31 mouse cellular contexts compared by ENCODE assay signal in the genomic region with DNA sequence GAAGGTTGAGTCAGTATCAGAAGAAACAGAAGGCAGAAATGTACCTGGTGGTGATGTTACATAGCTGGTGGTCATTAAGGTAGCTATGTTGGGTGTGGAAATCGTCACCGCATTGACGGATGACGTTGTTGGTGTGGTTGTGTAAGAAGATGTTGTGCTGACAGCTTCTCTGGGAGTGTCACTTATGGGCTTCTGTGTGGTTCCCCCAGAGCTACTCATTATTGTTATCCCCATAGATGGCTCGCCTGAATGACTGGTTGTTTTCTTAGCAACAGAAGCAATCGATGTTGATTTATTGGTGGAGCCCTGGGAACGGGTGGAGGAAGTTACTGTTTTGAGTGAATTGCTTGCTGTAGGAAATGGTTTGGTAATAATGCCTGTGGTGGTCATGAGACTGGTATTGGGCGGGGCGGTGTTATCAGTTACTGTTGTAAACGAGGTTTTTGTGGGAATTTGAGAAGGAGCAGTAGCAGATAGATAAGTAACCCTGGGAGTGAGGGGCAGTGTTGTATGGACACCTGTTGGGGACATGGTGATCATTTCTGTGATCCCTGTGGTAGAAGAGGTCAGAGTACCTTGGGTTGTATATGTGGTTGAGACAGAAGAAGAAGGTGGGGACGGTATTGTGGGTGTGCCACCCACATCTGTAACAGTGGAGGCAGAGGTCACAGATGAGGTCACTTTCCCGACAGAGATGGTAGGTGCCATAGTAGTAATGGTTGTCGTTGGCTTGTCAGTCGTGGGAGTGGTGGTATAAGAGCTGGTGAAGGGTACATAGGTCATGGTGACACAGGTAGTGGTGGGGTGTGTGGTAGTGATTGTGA. TPM values are rescaled to one million over a fixed set of nuclear protein-coding genes. Genes with fewer than 3 reads are reported as not detected.
DNase-seq lines count a peak whose midpoint lies in the region; ATAC-seq and TF ChIP-seq lines count a peak whose summit lies in the region.
"Had no signal": no experiment of that assay in that cellular context is flagged by ENCODE, and none has a peak within 500 bp of the region (broad histone marks: within the 10 kb centered on the region; RNA-seq: fewer than 3 reads in every experiment).

No protein-coding gene starts in this region.

- peak overlapping the region; percentile 45 for H3K27ac ChIP-seq in liver, embryonic 15.5 days (replicated peaks)
- H3K27ac ChIP-seq in small intestine, adult 2 months (ENCODE audit: insufficient read depth, low read depth, low read length) = peak overlapping the region; percentile 78
- H3K27ac ChIP-seq: embryonic facial prominence, embryonic 13.5 days; forebrain, embryonic 15.5 days; heart, embryonic 13.5 days; hindbrain, embryonic 13.5 days; limb, embryonic 13.5 days; midbrain, embryonic 10.5 days; neural tube, embryonic 15.5 days had no signal

- H3K4me3 ChIP-seq in liver, embryonic 15.5 days (replicated peaks) = no peak overlapping the region
- H3K4me3 ChIP-seq in megakaryocyte, embryonic 14.5 days (replicated peaks) = peak overlapping the region; percentile 42
- H3K4me3 ChIP-seq in small intestine, adult 2 months (ENCODE audit: low read depth, low read length) = no peak overlapping the region
- H3K4me3 ChIP-seq: embryonic facial prominence, embryonic 13.5 days; erythroblast, embryonic 14.5 days; forebrain, embryonic 15.5 days; heart, embryonic 13.5 days; hindbrain, embryonic 13.5 days; limb, embryonic 13.5 days; midbrain, embryonic 10.5 days; neural tube, embryonic 15.5 days had no signal

- no peaks in the 10 kb centered on the region for H3K36me3 ChIP-seq in liver, embryonic 15.5 days (replicated peaks)
- peaks cover 7% of the 10 kb centered on the region for H3K36me3 ChIP-seq in megakaryocyte, embryonic 14.5 days (replicated peaks; ENCODE audit: low read length)
- no peaks in the 10 kb centered on the region for H3K36me3 ChIP-seq in small intestine, adult 2 months (ENCODE audit: control insufficient read depth, insufficient read depth, low read length)
- H3K36me3 ChIP-seq: embryonic facial prominence, embryonic 13.5 days; forebrain, embryonic 15.5 days; heart, embryonic 13.5 days; hindbrain, embryonic 13.5 days; limb, embryonic 13.5 days; midbrain, embryonic 10.5 days; neural tube, embryonic 15.5 days had no signal

- no peak; the same call in 1 of the 2 replicates for ATAC-seq in liver, embryonic 15.5 days (ENCODE audit: insufficient read depth)
- ATAC-seq in hematopoietic stem cell, adult 5-6 weeks (replicated peaks in 1 of 2; ENCODE audit: insufficient read depth in 1 of 2, low FRiP score in 2 of 2, low TSS enrichment in 1 of 2, low read depth in 1 of 2, poor library complexity in 2 of 2, severe bottlenecking in 2 of 2) = peak; percentile 58 to 83
- ATAC-seq: CD4-positive, CD25-positive, alpha-beta regulatory T cell, adult 4 months; forebrain, embryonic 15.5 days; inflammation-experienced regulatory T-cells, adult 6 months; midbrain, embryonic 16.5 days; Patski had no signal

- H3K4me1 ChIP-seq in liver, embryonic 15.5 days (replicated peaks) = peaks cover 15% of the 10 kb centered on the region
- H3K4me1 ChIP-seq in megakaryocyte, embryonic 14.5 days = peaks cover 33% of the 10 kb centered on the region
- peaks cover 23% of the 10 kb centered on the region for H3K4me1 ChIP-seq in small intestine, adult 2 months (ENCODE audit: control insufficient read depth, insufficient read depth, insufficient read length, low read length)
- H3K4me1 ChIP-seq: forebrain, embryonic 15.5 days; heart, embryonic 13.5 days; neural tube, embryonic 15.5 days had no signal

- DNase-seq in liver = no peak
- no peak for DNase-seq in frontal cortex, postnatal 36 days (ENCODE audit: low spot score in 2 of 2)
- no peak for DNase-seq in kidney, adult 8-10 months
- no peak for DNase-seq in kidney, adult 11 months
- DNase-seq: adrenal gland, adult 2 months; cerebellum, adult 11-12 months; cerebellum, postnatal 10 days; gastrocnemius, postnatal 10 days; heart, adult 11 months; heart, postnatal 14 days; kidney, postnatal 4 days; lung, adult 18-20 months; lung, postnatal 10 days; retina, postnatal 1 day; right cerebral cortex, postnatal 25 days had no signal

- TF ChIP-seq CTCF in small intestine, adult 2 months (IDR thresholded peaks at IDR 0.05; ENCODE audit: extremely low read depth, insufficient read length, insufficient replicate concordance, low read depth, low read length) = no peak

- 25% methylated on average over 14 of the region's 14 CpGs for WGBS in liver, embryonic 15.5 days (ENCODE audit: insufficient replicate concordance)
- WGBS in small intestine, adult 2 months = 25% methylated on average over 14 of the region's 14 CpGs

- no peak overlapping the region; the same call in 1 of the 2 replicates for H3K4me2 ChIP-seq in liver, embryonic 15.5 days
- H3K4me2 ChIP-seq: embryonic facial prominence, embryonic 13.5 days; forebrain, embryonic 15.5 days; heart, embryonic 13.5 days; hindbrain, embryonic 13.5 days; limb, embryonic 13.5 days; neural tube, embryonic 15.5 days had no signal

- TF ChIP-seq POLR2A in small intestine, adult 2 months (IDR thresholded peaks at IDR 0.05; ENCODE audit: low read depth, low read length) = no peak

- H3K27me3 ChIP-seq in liver, embryonic 15.5 days = no peaks in the 10 kb centered on the region
- H3K27me3 ChIP-seq in megakaryocyte, embryonic 14.5 days (replicated peaks) = peaks cover 31% of the 10 kb centered on the region
- H3K27me3 ChIP-seq in small intestine, adult 2 months (ENCODE audit: control insufficient read depth, insufficient read depth, low read length) = no peaks in the 10 kb centered on the region; the same call in 1 of the 2 replicates
- H3K27me3 ChIP-seq: embryonic facial prominence, embryonic 13.5 days; forebrain, embryonic 15.5 days; limb, embryonic 13.5 days; neural tube, embryonic 15.5 days had no signal

- no peak overlapping the region for H3K9ac ChIP-seq in liver, embryonic 15.5 days
- H3K9ac ChIP-seq: embryonic facial prominence, embryonic 13.5 days; forebrain, embryonic 15.5 days; heart, embryonic 13.5 days; hindbrain, embryonic 13.5 days; limb, embryonic 13.5 days; neural tube, embryonic 15.5 days had no signal

- no peaks in the 10 kb centered on the region for H3K9me3 ChIP-seq in liver, embryonic 15.5 days (replicated peaks)
- H3K9me3 ChIP-seq in megakaryocyte, embryonic 14.5 days = no peaks in the 10 kb centered on the region
- H3K9me3 ChIP-seq: embryonic facial prominence, embryonic 13.5 days; forebrain, embryonic 15.5 days; heart, embryonic 13.5 days; hindbrain, embryonic 13.5 days; limb, embryonic 13.5 days; midbrain, embryonic 10.5 days; neural tube, embryonic 15.5 days had no signal

RNA-seq across cellular contexts. Expression of a gene that starts 23.2 kb away (rescaled TPM):
- polyA plus RNA-seq in liver, embryonic 15.5 days (2015; fragmentation: Nextera tagmentation; extraction: Ambion mirVana) = 17.2 and 20.7 TPM in 2 replicates
- 1.3 and 1.9 TPM in 2 replicates for total RNA-seq in hematopoietic stem cell, adult 5-6 weeks (2017)
- 206 and 642 TPM in 2 replicates for polyA plus RNA-seq in megakaryocyte, embryonic 14.5 days (2012; ENCODE audit: insufficient read depth, low replicate concordance)
- polyA plus RNA-seq in small intestine, adult 2 months (2012; rRNA removed) = 5.1 and 5.3 TPM in 2 replicates
- polyA plus RNA-seq: inflammation-experienced regulatory T-cells, adult 6 months had no signal

RNA-seq across cellular contexts. Expression of a gene that starts 30.3 kb away (rescaled TPM):
- 7.4 and 9.6 TPM in 2 replicates for polyA plus RNA-seq in liver, embryonic 15.5 days (2015; fragmentation: Nextera tagmentation; extraction: Ambion mirVana)
- 0.94 and 3.6 TPM in 2 replicates for total RNA-seq in hematopoietic stem cell, adult 5-6 weeks (2017)
- polyA plus RNA-seq in megakaryocyte, embryonic 14.5 days (2012; ENCODE audit: insufficient read depth, low replicate concordance) = 278 and 294 TPM in 2 replicates
- 7.0 and 10.9 TPM in 2 replicates for polyA plus RNA-seq in small intestine, adult 2 months (2012; rRNA removed)

RNA-seq across cellular contexts. Expression of a gene that starts 43.4 kb away (rescaled TPM):
- polyA plus RNA-seq in liver, embryonic 15.5 days (2015; fragmentation: Nextera tagmentation; extraction: Ambion mirVana) = 68.0 and 76.9 TPM in 2 replicates
- total RNA-seq in hematopoietic stem cell, adult 5-6 weeks (2017) = 313 and 317 TPM in 2 replicates
- polyA plus RNA-seq in megakaryocyte, embryonic 14.5 days (2012; ENCODE audit: insufficient read depth, low replicate concordance) = 163 and 271 TPM in 2 replicates
- 60.3 and 109 TPM in 2 replicates for polyA plus RNA-seq in small intestine, adult 2 months (2012; rRNA removed)

RNA-seq across cellular contexts. Expression of a gene that starts 50.1 kb away (rescaled TPM):
- 8.2 and 11.2 TPM in 2 replicates for polyA plus RNA-seq in liver, embryonic 15.5 days (2015; fragmentation: Nextera tagmentation; extraction: Ambion mirVana)
- total RNA-seq in hematopoietic stem cell, adult 5-6 weeks (2017) = 17.0 and 21.4 TPM in 2 replicates
- polyA plus RNA-seq in megakaryocyte, embryonic 14.5 days (2012; ENCODE audit: insufficient read depth, low replicate concordance) = 35.0 and 68.0 TPM in 2 replicates
- polyA plus RNA-seq in small intestine, adult 2 months (2012; rRNA removed) = 7.6 and 8.2 TPM in 2 replicates

RNA-seq across cellular contexts. Expression of a gene that starts 51.9 kb away (rescaled TPM):
- 0.05 TPM in 1 of 2 replicates, not detected in the other for polyA plus RNA-seq in liver, embryonic 15.5 days (2015; fragmentation: Nextera tagmentation; extraction: Ambion mirVana)
- 1.6 TPM in 1 of 2 replicates, not detected in the other for total RNA-seq in hematopoietic stem cell, adult 5-6 weeks (2017)
- polyA plus RNA-seq in megakaryocyte, embryonic 14.5 days (2012; ENCODE audit: insufficient read depth, low replicate concordance) = 0.11 TPM in 1 of 2 replicates, not detected in the other
- 24.3 and 62.2 TPM in 2 replicates for polyA plus RNA-seq in small intestine, adult 2 months (2012; rRNA removed)
- polyA plus RNA-seq: embryonic facial prominence, embryonic 13.5 days; erythroblast, embryonic 14.5 days; forebrain, embryonic 15.5 days; heart, embryonic 13.5 days; limb, embryonic 13.5 days; midbrain, embryonic 10.5 days; Patski had no signal

Comparison
In these comparisons a context has a peak if more than half of its experiments do, and no peak if none do; other contexts are left out.
1. RNA of a gene that starts 30.3 kb away (polyA plus RNA-seq): 278 to 294 TPM in megakaryocyte, embryonic 14.5 days; 7.0 to 10.9 TPM in small intestine, adult 2 months and 7.4 to 9.6 TPM in liver, embryonic 15.5 days; every median in the first group is over 10 times any median in the second.